Mouse (Mus musculus) C2C12 (cell line): ENCODE results near the gene Olfr1443. TPM values are rescaled to one million over a fixed set of nuclear protein-coding genes. Genes with fewer than 3 reads are reported as not detected.

Source experiments
- H3K27me3 ChIP-seq: one replicate; pipeline ENCODE4 v1.6.1; 2011; ENCODE audit not compliant: control insufficient read depth, insufficient read depth, insufficient read length
- H3K36me3 ChIP-seq: one replicate; pipeline ENCODE4 v1.6.1; 2011; ENCODE audit not compliant: control insufficient read depth, insufficient read depth
- H3K4me3 ChIP-seq: one replicate; pipeline ENCODE4 v1.5.1; 2011; ENCODE audit warnings: mild to moderate bottlenecking, control low read depth; ENCODE audit not compliant: poor library complexity, insufficient read depth, severe bottlenecking
- H3K79me2 ChIP-seq: one replicate; pipeline ENCODE4 v1.6.1; 2011; ENCODE audit not compliant: control insufficient read depth, insufficient read depth
- H3K79me3 ChIP-seq: one replicate; pipeline ENCODE4 v1.6.1; 2011; ENCODE audit warnings: low read depth, control low read depth
- H3ac ChIP-seq: one replicate; pipeline ENCODE3; 2011; ENCODE audit warnings: low read depth; ENCODE audit not compliant: control insufficient read depth, insufficient read length
- CEBPB ChIP-seq: IDR thresholded peaks from one replicate; pipeline ENCODE4 v1.6.1; 2011; ENCODE audit warnings: low read depth, mild to moderate bottlenecking, control low read depth, moderate library complexity
- CTCF ChIP-seq: IDR thresholded peaks from one replicate; pipeline ENCODE4 v1.5.1; 2011; ENCODE audit not compliant: control insufficient read depth, insufficient read depth, insufficient read length
- FOSL1 ChIP-seq: IDR thresholded peaks from one replicate; pipeline ENCODE4 v1.8.0; 2011; ENCODE audit warnings: mild to moderate bottlenecking, low read length; ENCODE audit not compliant: poor library complexity, insufficient read depth, severe bottlenecking
- MAX ChIP-seq: IDR thresholded peaks from one replicate; pipeline ENCODE4 v1.6.1; 2011; ENCODE audit warnings: mild to moderate bottlenecking, control low read depth
- MYOD1 ChIP-seq: IDR thresholded peaks from one replicate; pipeline ENCODE4 v1.6.1; 2011; ENCODE audit warnings: low read depth; ENCODE audit not compliant: control insufficient read depth, insufficient read length
- MYOG ChIP-seq: IDR thresholded peaks from one replicate; pipeline ENCODE4 v1.6.1; 2011; ENCODE audit not compliant: control insufficient read depth, insufficient read length; ENCODE audit errors: extremely low read depth
- USF1 ChIP-seq: IDR thresholded peaks from one replicate; pipeline ENCODE4 v1.6.1; 2011; ENCODE audit warnings: low read depth, mild to moderate bottlenecking, control low read depth, moderate library complexity
- polyA plus RNA-seq: library from polyadenylated mRNA; unstranded; fragments of >200 nt; fragmentation: generic; extraction: Trizol; gene quantifications from one replicate; pipeline ENCODE4 v1.2.1, GENCODE M21; 2012; ENCODE audit warnings: missing spikeins

Olfr1443 gene
- polyA plus RNA-seq, 1 experiment = not detected

DNA sequence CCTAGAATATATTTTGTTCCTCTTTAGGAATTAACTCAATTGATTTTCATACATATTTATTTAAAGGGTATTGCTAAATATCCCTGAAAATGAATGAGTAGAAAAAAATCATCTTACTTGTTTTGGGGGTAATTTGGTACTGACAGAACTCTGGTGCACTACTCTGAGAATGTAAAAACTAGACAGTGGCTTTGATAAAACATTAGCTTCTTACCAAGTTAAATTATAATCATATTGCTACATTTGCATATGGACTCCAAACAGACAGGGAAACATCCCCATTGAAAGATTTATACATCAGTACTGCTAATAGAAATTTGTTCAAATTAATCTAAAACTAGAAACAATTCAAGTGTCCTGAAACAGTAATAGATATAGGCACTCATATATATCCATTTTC, 7.3 kb downstream of the Olfr1443 start:
- Histone ChIP-seq H3K27me3 (no peaks in the 10 kb centered on the region), H3K79me2 (no peaks in the 10 kb centered on the region), H3K36me3 (no peaks in the 10 kb centered on the region), H3ac (no peak overlapping the region), H3K4me3 (no peak overlapping the region), H3K79me3 (no peaks in the 10 kb centered on the region)
- TF ChIP-seq CTCF (no peak), USF1 (no peak), CEBPB (no peak), FOSL1 (no peak), MYOG (no peak), MAX (no peak), MYOD1 (no peak)

DNA sequence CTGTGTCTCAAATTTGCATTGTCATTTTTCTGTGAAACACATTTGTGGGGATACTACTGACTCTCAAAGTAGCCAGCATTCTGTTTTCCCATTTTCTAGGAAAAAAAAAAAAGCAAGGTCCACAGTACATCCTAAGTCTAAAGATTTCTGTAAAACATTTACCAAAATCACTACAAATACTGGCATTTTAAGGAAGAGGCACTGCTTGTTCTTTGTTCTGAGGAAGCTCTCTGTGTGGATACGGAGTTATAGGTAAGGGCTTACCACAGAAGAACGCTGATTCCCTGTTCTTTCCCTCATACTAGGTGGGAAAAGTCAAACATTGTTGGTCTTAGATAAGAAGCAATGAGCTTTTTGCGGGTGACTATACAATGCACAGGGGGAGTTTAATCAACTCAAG, 17.7 kb downstream of the Olfr1443 start, which contains the start of gene Keg1:
Gene Keg1 (plus strand): TSS at position 197 of the 400 bp plus-strand sequence.
- TF ChIP-seq USF1 = no peak
- no peak for TF ChIP-seq MAX
- no peak for TF ChIP-seq CTCF
- no peak for TF ChIP-seq MYOD1
- TF ChIP-seq CEBPB = no peak
- TF ChIP-seq MYOG = no peak
- no peak for TF ChIP-seq FOSL1
- no peak within 1 kb of the TSS for H3ac ChIP-seq
- no peaks in the 10 kb centered on the region for H3K36me3 ChIP-seq
- no peaks in the 10 kb centered on the region for H3K79me2 ChIP-seq
- H3K79me3 ChIP-seq = no peaks in the 10 kb centered on the region
- no peak within 1 kb of the TSS for H3K4me3 ChIP-seq
- H3K27me3 ChIP-seq = no peaks in the 10 kb centered on the region

DNA sequence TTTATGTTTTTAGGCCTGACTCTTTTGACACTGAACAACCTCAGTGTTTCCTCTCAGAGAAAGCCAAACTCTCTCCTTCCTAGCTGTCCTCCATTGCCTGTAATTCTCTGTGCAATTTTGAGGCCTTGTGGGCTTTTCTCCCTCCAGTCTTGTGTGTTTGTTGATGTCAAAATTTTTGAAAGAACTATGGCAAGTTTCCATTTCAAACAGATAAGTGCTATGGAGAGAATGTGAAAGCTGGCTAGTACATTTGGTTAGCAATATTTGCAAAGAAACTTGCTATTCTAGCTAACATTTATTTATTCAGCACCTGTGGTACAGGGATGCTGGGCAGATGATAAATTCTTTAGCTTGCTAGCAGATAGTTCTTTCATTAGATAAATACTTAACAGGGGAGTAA, 18.3 kb downstream of the Olfr1443 start:
- no peak overlapping the region for H3K4me3 ChIP-seq
- TF ChIP-seq MYOD1 (no peak), CEBPB (no peak), MAX (no peak), FOSL1 (no peak), MYOG (no peak), USF1 (no peak), CTCF (no peak)

DNA sequence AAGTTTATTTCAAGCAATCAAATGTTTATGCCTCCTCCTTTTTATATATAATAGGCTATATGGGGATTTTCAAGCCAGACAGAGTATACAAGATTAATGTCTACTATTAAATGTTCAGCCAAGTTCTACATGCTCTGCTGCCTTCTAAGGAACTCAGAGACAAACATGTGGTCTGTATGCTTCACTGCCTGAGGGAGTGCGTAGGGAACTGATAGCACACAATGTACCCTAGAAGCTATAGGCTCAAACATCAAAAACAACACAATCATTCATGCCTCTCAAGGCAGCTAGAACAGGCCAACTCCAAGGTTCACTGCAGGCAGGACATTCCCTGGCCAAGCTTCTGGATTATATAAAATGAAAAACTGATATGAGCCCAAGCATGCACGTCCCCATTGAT, 30.5 kb downstream of the Olfr1443 start:
- no peaks in the 10 kb centered on the region for H3K79me3 ChIP-seq
- H3K79me2 ChIP-seq = no peaks in the 10 kb centered on the region
- H3K36me3 ChIP-seq = no peaks in the 10 kb centered on the region
- no peak overlapping the region for H3ac ChIP-seq
- H3K4me3 ChIP-seq = no peak overlapping the region
- H3K27me3 ChIP-seq = no peaks in the 10 kb centered on the region
- no peak for TF ChIP-seq CTCF
- no peak for TF ChIP-seq CEBPB
- TF ChIP-seq MAX = no peak
- no peak for TF ChIP-seq USF1
- no peak for TF ChIP-seq MYOD1
- TF ChIP-seq FOSL1 = no peak
- TF ChIP-seq MYOG = no peak

More for the DNA sequence above, 18.3 kb downstream of the Olfr1443 start:
- Histone ChIP-seq H3K27me3 (no peaks in the 10 kb centered on the region), H3K36me3 (no peaks in the 10 kb centered on the region), H3K79me2 (no peaks in the 10 kb centered on the region), H3K79me3 (no peaks in the 10 kb centered on the region), H3ac (no peak overlapping the region)

DNA sequence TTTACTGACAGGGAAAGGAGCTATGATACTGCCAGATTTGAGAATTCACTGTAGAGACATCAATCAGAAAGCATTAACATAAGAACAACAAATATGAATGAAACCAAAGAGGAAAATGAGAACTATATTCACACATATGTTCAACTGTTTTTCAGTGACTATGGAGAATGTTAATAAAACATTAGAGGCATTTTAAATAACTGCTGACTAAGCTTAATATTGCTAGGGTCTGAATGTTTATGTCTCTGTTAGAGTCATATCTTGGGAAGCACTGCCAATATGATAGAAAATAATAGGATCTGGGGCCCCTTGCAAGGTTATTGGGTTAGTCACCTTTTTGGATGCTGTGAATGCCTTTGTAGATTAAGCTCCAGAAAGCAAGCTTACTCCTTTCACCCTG, 31.1 kb downstream of the Olfr1443 start:
- no peaks in the 10 kb centered on the region for H3K79me3 ChIP-seq
- H3ac ChIP-seq = no peak overlapping the region
- no peaks in the 10 kb centered on the region for H3K27me3 ChIP-seq
- no peaks in the 10 kb centered on the region for H3K79me2 ChIP-seq
- H3K4me3 ChIP-seq = no peak overlapping the region
- no peaks in the 10 kb centered on the region for H3K36me3 ChIP-seq
- no peak for TF ChIP-seq MAX
- no peak for TF ChIP-seq FOSL1

DNA sequence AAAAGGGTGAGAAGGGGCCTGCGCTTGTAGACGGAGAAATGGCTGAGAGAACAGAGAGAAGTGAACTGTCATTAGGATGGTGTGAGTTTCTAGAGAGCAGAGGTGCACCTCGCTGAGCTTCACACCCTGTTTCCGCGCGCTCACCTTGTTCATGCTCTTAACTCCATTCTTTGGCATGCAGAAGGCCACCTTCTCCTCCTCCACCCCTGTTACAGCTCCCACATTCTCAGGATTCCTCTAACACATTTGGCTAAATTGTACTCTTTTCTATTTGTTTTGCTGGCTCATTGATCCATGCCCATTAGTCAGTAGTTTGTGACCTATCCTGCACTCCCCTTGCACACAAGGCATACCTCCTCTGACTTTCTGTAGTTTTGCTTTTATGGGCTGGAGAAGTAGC, 41.3 kb downstream of the Olfr1443 start:
- no peaks in the 10 kb centered on the region for H3K79me2 ChIP-seq
- H3K36me3 ChIP-seq = no peaks in the 10 kb centered on the region
- H3ac ChIP-seq = no peak overlapping the region
- TF ChIP-seq MYOG (no peak), USF1 (no peak), FOSL1 (no peak), CTCF (no peak), CEBPB (no peak), MAX (no peak), MYOD1 (no peak)
- H3K27me3 ChIP-seq = no peaks in the 10 kb centered on the region
- H3K79me3 ChIP-seq = no peaks in the 10 kb centered on the region
- no peak overlapping the region for H3K4me3 ChIP-seq
